Mouse (Mus musculus) thymus, postnatal 25 days (tissue): ENCODE measurements at regions not wholly inside any gene's neighbourhood (a gene's known extent, or its start where the extent isn't known, plus 50 kb on each side); places are given as distances from the start of the nearest gene placed in this dataset.

Experiments
- DNase-seq: peaks from one replicate; pipeline ENCODE4 v3.0.0; 2022

DNA sequence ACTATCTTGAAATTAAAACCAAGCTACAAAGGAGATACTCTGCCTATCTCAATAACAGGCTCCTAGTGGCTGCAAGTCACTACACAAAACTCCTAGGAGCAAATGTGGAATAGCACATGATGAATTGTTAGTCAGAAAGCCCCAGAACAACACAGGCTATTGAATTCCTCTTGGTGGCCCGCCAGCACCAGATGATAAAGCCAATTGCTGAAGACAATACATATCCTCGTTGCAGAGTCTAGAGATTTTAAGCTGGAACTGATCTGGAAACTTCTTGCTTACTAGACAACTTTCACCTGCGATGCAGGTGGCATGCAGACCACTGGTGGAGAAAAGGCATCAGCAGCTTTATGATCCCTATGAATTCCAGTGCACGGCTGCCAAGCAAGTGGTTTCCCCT, 126.5 kb upstream of the Eya4 start:
- DNase-seq: no peak

DNA sequence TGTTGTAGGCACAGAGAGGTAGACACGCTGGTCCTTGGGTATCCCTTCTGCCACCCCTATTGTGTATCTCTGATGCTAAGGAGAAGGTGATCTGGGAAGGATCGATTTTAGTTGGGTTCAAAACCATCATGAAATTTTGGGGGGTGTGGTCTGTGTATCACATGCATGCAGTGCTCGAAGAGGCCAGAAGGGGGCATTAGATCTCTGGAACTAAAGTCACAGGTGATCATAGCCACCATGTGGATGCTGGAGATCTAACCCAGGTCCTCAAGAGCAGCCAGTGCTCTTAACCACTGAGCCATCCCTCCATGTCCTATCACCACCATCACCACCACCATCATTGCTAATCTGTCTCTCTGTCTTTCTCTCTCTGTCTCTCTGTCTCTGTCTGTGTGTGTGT, 100.4 kb upstream of the Eya4 start:
- DNase-seq: no peak

DNA sequence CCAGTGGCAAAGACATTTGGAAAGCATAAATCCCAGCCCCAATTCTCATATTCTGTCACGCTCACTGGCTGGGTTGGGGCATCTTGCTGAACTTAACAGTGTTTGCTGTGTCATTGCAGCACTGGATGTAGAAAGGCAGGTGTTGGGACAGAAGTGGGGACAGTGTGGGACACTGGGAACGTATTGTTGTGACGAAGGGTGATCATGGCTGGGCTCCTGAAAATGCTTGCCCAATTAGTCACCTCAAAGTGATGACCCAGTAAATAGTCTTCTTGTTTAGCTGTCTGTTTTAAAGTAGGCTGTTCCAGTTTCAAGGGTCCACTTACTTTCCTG, 100.0 kb upstream of the Eya4 start:
- no peak for DNase-seq

DNA sequence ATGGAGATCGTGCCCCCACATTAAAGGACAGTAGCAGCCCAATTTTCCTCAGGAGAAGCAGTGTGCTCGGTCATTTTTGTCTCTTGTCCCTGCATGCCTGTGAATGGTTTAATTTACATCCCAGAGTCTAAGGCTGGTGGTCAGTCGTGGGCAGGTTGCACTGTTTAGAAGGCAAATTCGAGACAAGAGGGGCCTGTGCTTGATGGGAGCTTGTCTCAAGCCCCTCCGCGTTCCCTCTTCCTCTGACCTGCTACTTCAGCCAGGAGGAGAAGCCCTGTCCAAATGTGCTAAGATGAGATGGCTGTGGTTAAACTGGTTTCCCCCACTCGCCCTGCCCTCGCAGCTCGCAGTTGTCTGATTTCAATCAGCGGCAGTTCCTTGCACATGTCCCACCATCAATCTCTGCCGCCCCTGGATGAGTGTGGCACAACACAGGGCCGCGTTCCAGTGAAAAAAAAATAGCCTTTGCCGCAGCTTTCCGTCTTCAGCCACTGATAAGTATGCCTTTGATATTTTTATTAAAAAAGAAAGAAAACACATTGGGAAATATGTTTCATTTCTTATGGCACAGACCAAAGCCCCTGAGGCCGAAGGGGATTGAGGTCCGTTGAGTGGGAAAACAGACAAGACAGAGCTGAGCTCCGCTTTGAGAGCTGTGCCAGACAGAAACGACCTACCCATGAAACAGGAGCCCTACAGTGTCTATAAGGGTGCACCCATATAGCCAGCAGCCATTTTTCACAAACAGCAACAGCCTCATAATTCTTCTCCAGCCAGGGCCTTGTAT, 99.5 kb upstream of the Eya4 start:
- no peak for DNase-seq

DNA sequence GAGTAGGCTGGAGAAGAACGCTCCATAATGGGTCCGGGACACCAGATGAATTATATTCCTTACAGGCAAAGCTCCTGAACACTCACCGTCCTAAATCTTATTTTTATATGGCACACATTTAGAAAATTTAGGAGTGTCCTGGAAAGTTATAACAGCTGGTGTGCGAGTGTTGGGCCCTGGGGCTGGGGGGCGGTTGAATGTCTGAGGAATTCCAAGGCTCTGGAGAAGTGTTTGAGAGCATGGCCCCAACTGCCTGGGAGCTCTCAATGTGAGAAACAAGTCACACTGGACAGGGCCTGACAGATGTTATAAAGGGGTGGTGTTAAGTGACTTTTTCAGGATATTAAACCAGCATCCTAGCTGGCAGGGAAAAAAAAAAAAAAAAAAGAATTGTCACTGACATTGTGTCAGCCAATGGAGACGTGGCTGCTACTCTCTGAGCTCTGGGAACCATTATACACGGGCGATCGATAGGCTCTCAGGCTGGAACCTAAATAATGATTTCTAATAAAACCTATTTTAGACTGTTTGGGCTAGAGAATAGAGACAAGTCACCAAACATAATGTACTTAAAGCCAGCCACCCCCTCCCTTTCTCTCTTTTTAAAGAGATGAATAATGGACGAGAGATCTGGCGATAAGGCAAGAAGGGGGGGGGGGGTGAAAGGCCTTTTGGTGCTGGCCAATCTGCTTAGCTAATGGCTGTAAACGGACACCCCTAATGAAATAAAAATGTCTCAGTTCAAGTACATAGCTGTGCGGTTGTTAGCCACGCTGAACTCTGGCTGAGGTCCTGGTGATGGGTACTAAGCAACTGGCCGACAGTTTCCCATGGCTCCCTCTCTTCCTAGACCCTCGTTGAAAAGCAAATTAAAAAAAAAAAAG, 98.6 kb upstream of the Eya4 start:
- DNase-seq: no peak

DNA sequence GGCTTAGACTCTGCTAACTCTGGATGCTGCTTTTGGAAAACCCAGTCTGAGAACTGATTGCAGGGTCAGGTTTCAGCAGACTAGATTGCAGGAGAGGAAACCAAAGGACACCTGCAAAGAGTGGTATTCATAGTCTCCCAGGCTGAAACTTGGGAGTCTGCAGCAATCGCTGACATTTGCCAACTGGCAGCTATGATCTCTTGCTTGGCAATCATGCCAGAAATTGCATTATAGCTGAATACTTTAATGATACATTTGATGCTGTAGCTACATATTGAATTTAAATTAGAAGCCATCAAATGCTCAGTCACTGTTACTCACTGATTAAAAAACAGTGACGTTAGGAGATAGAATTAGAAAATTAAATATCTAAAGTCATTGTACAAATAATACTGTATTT, 79.8 kb upstream of the Eya4 start:
- DNase-seq: no peak

DNA sequence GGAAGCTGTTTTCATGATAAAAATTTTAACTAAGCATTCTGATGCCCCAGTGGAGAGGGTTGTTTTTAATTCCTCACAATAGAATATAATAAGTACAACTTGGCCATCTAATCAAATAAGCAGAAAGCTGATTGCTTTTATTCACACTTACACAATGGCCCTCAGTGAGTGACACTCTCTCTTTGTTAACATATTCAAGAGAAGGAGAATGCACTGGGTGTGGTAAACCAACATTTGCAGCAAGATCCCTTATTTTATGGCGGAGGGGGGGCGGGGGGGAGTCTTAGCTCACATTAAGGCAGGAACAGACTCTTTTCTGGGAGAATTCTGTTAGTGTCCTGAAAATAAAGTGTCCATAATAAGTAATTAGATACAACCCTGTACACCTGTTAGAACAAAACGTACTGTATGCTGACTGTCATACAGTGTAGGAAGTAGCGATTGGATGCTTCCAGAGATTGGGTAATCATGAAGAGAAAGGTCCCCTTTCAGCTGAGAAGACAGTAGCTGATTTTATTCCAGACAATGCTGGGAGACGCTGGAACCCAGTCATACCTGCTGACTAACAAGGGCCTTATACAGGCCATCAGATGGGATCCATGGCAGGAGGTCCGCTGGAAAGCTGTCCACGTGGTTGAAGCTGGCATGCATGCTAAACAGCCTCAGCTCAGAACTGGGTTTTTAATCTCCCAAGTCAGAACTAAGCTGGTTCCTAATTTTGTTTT, 63.4 kb upstream of the Eya4 start:
- no peak for DNase-seq

DNA sequence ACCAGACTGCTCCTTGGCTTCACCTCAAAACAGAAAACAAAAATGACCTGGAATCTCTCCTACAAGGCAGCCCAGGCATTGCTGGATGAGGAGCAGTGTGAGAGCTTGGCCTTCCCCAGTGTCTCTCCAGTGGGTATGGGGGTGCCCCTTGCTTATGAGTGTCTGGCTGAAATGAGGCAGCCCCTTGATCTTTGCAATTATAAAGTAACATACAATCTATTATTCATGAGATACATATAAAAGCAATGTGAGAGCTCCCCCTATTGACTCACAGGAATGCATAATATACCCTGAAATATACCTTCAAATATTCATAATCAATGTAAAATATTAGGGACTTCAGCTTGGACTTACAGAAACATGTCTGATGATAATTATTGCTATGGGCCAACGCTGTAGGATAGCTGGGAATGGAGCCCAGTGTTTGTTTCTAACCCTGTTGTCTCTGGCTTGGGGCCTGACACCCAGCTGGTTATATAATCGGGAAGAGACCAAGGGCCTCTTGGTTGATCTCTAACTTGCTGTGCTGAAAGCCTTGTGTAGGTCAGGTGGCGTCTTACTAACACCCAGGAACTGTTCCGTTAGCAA, 52.9 kb upstream of the Eya4 start:
- no peak for DNase-seq
